Mouse (Mus musculus): ENCODE results near the gene Ankra2.
A peak's percentile ranks its signal among the peaks of the same experiment; 100 is the strongest.

Ankra2 gene

DNA sequence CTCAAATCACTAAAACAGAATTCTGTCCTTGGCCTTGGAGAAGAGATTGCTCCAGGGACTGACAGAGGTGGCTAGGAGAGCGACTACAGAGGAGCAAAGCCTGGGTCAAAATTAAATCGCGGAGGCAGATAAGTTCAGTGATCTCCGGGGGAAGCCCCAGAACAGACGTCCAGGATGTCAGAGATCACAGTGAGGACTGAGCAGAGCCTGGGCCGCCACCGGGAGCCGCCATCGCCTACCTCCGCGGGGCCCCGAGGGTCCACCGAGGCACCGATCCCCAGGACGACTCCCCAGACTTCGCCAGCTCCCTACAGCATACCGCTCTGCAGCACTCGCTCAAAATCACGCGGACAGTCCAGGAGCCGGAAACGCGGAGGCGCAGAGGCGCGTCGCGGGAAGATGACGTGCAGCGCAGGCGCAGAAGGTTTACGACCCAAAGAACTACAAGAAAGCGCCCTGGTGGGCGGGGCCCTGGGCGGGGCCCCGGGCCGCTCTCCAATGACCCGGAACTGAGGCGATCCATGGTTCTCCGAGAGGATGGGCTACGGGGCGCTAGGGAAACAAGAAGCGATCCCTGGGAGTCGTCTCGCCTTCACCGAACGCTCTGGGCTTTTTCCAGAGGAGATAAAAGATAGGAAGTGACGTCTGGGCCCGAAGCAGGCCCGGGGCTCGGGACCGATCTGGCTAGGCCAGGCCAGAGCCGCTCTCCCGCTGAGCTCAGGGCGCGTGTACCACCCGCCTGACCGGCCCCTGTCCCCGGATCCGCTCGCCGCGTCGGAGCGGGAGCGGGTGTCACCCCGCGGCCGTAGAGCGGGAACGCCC, at the start of gene Ankra2, which contains the start of gene Utp15:
Gene Ankra2, plus strand, starts transcription at position 439 of the 822 bp plus-strand sequence.
Gene Utp15, minus strand, starts transcription at position 406 of the 822 bp plus-strand sequence.
- DNase-seq (ENCODE audit: low spot score in 2 of 2), result peak; percentile 99

DNA sequence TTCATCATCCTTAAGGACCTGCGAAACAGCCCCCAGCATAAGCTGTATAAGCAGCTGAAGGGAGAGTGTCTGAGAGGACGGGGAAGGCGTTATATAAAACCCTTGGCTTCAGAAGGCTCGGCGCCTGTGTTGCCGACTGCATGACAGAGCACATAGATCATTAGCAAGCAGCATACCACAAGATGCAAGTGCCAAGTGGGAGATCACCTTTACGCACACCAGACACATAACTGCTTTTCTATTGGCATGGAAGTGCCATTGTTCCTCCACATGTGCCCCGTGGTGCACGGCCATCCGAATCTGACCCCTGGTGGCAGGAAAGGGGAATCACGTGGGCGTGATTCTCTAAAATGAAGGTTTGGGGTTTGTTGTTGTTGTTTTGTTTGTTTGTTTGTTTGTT, 40.0 kb upstream of the Ankra2 start:
- DNase-seq (ENCODE audit: low spot score in 2 of 2), result peak in 1 of 2 experiments; percentile 27

DNA sequence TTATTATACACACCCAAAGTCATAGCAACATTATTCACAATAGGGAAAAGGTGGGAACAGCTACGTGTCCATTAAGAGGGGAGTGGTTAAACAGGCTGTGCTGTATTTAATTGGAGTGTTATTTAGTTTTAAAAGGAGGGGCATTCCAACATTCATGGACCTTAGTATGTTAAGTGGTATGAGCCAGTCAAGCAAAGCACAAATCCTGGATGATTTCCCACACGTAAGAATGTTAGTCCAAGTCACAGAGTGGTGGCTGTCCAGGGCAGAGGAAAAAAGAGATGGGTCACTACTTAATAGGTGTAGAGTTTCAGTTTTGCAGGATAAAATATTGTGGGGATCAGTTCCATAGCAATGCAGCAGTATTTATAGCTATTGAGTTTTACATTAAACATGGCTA, 36.6 kb upstream of the Ankra2 start:
- no peak for DNase-seq (ENCODE audit: low spot score in 2 of 2)

DNA sequence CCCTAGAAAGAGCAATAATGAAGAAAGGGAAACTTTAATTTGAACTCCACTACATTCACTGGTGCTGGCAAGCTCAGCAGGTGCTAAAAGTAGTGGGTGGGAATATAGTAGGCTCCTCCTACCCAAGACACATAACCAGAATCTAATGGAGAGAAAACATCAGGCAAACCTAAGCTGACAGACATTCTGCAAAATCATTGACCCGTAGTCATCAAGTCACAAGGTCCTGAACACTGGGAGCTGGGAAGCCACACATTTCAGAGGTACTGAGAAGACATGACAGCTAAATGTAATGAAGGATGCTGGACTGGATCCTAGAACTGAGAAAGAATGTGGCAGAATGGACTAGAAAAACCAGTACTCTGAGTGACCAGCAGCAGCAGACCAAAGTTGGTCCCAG, 32.4 kb upstream of the Ankra2 start:
- no peak for DNase-seq (ENCODE audit: low spot score in 2 of 2)

DNA sequence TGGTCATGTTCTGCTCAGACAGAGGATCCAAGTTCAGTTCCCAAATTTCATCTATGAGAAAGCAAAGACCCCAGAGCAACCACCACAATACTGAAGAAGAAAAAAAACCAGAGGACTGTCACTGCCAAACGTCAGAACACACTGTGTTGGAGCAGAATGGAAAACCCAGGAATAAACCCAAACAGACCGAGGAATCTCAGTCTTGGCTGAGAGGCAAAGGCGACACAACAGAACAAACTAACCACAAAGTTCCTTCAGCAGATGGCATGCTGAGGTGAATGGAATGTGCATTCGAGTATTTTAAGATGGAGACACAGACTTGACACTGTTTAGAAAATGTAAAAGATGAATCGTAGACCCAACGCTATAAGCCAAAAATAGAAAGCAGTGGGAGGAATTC, 27.4 kb upstream of the Ankra2 start:
- DNase-seq (ENCODE audit: low spot score in 2 of 2), result peak in 1 of 2 experiments; percentile 49

DNA sequence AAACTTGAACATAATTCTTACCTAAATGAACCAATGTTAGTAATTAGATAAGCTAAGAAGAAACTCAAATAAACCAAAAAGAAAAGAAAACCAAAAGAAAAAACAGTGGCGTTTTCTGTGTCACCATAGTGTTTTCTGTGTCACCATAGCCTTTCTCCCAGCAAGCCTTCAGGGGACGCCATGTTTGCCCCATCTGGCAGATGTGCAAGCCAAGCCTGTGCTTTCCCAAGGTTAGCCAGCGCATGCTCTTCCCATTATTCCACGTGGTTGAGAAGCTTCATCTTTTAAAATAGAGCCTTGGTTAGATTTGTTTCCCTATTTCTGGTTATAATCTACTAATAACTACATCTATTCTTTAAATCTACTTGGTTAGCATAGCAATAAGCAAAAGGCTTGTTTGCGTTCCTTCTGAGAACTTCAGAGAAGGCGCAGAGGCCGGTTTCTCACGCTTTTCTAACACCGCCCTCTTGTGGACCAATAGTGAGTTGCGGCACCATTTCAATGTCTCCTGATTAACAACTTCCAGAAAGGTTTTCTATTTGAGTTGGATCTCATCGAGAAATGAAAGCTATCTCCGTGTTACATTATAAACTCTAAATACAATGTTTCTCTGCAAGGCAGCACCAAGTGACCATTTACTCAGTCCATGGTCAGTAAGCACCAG, 22.8 kb upstream of the Ankra2 start:
- DNase-seq (ENCODE audit: low spot score in 2 of 2), result peak; percentile 84 to 90

DNA sequence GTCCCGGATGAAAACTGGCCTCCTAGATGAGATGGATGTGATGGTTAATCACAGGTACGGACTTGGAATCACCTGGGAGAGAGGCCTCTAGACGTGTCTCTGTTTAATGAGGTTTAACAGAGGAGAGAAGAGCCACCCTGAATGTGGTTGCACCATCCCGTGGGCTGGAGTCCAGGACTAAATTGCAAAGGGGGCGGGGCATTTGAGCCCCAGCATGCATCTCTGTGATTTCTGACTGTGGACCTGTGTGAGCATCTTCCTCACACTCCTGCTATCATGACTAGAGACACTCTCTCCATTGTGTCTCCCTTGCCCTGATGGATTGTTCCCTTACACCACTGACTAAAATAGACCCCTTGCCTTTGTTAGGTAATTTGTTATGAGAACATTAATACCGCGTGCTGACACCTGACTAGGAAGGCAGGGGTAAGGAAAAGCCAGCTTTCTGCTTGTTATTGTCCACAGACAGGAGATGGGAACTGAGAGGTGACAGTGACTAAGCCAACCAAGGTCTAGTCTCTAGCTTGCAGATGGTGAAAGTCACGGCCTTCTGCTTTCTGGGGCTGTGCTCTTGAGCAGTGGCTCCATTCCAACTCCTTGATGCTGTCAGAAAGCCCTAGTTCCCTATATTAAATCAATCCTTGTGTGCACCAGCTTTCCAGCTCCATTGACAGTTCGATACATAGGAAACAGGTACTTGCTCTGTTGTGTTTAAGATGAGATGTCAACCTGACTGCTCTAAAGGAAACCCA, 21.2 kb upstream of the Ankra2 start:
- no peak for DNase-seq (ENCODE audit: low spot score in 2 of 2)

DNA sequence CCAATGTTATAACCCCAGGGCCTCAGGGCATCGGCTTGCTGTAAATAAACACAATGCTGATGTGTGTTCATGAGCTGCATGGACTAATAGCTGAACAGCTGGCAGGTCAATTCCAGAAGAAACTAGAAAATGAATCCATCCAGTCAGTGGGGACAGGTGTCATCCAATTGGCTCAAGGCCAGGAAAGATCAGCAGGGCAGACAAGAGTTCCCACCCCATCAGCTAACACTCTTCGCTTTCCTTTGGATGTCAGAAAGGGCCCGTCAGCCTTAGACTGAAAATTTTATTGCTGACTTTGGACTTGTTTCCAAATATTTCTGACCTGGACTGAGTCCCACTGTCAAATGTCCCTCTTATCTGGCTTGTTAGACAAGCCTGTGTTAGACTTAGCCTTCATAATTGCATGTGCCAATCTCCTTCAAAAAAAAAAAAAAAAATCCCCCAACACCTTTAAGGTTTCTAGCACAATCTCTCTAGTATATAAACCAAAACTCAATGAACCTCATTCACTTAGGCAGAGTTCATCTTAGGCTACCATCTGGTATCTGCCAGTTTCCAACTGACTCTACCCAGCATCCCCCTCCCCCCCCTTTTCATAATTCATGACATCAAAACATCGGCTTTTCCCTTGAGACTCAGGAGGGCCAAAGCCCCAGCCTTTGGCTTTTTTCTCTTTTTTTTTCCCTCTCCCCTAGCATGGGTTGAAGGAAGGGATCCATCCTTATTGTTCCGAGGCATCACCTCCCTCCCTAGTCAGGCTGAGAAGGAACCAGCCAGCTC, 18.1 kb upstream of the Ankra2 start:
- no peak for DNase-seq (ENCODE audit: low spot score in 2 of 2)

DNA sequence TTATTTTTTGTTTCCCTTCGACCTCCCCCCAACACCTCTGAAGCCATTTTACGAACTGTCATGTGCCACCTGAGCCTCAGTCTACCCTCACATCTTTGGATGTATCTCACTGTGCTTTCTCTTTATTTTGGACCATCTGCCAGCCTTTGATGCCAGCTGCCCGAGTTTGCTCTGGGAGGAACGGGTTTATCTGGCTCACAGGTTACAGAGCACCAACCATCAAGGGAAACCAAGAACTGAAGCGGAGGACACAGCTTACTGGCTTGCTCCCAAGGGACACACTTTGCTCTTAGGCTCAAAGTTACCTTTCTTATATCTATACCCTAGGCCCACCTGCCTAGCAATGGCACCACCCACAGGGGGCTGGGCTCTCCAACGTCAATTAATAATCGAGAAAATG, 17.5 kb upstream of the Ankra2 start:
- no peak for DNase-seq (ENCODE audit: low spot score in 2 of 2)

DNA sequence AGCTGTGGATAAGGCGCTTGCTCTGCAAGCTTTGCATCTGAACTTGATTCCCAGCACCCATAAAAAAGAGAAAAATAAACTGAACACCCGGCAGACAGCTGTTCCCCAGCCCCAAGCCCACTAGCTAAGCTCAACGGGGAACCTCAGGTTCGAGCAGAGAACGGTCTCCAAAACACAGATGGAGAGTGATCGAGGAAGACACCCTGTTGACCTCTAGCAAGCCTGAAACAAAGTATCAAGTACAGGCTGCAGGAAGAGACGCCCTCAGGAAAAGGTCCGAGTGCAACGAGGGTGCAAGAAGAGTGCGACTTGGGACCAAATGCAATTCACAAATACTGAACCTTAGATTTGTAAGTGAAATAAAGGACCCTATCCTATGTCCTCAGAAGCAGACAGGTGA, 13.3 kb upstream of the Ankra2 start:
- DNase-seq (ENCODE audit: low spot score in 2 of 2), result no peak

DNA sequence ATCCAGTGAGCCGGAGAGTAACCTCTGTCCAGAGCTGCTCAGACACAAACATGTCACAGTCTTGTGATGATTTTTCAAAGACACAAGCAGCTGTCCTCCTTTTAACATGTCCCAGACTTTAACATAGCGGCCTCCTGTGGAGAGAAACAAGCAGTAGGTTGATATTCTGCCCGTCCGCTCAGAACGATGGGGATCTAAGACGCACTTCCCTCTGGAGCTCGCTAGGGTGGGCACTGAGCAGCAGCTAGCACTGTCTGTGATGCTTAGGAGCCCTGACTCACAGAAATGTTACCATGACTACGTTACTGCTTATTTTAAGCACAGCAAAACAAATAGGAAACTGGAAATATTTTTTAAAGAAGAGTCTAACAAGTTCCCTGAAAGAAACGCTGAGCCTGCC, 8.0 kb upstream of the Ankra2 start:
- peak; percentile 78 to 88 for DNase-seq (ENCODE audit: low spot score in 2 of 2)

DNA sequence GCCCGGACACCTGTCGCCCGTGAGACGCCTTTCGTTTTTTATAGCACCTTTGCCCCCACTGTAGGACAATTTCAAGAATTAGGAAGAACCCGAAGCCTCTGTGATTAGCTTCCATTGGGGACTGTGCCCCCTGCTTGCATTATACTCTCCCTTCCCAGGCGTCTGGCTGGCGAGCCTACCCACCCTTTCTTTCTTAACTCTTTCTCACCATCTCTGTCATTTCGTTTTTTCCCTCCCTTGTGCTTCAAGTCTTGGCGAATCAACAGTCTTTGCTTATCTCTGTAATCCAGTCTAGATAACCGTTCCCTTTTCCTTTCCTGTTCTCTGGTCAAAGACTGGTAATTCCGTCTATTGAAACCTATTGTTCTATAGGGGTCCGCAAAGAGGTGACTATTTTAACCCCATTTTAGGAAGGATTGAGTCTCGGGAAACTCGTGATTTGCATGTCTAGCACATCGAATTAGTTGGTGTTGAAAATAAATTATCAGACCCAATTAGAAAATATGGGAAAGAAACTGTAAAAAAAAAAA, 649 bp downstream of the Ankra2 start:
- peak in 1 of 2 experiments; percentile 36 for DNase-seq (ENCODE audit: low spot score in 2 of 2)

DNA sequence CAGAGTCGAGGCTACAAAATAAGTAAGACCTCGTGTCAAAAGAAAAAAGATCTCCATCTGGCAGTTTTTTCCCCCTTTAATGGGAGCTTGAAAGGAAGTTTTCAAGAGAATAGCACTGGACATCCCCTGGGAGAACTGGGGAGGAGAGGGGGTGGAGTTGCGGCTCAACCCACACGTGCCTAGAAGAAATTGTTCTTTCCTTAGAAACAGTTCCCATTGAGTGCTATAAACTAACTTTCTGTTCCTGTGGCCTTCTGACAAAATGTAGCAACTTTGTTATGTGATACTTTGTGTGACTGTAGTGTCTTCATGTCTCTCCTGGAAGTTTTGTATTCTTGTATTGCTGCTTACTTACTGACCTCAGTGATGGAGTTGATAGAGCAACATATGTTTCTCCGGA, 1.2 kb downstream of the Ankra2 start:
- peak in 1 of 2 experiments; percentile 9 for DNase-seq (ENCODE audit: low spot score in 2 of 2)

DNA sequence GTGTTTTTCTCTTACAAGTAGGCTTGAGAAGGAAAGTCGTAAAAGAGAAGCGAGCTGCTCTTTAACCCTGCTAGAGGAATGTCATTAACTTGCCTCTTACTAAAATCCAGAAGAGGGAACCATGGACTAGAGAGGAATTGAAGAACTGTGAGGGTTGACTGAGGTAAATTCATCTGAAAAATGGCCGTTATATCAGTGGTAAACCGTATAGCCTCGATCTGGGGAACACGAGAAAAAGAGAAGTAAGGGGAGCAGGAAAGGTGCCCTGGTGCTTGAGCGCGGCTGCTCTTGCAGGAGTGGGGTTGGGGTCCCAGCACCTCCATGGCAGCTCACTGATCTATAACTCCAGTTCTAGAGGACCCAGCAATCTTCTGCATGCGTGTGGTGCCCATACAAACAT, 11.1 kb downstream of the Ankra2 start:
- no peak for DNase-seq (ENCODE audit: low spot score in 2 of 2)

DNA sequence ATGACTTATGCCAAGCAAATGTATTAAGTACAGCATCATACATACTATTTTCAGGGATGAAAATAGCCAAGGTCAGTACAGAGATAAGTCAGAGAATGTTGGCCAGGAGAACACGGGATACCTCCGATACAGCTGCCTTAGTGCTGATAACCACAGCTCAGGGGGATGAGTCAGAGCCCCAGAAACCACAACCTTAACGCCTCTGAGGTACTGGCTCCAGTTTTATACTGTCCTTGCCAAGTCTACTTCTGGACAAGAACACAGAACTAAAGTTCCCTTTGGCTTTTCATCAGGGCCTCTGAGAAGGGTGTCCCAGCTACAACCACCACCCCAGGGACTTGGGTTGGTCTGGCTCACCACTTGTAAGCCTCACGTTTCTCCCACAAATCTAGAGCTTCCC, 12.8 kb downstream of the Ankra2 start:
- DNase-seq (ENCODE audit: low spot score in 2 of 2), result no peak

DNA sequence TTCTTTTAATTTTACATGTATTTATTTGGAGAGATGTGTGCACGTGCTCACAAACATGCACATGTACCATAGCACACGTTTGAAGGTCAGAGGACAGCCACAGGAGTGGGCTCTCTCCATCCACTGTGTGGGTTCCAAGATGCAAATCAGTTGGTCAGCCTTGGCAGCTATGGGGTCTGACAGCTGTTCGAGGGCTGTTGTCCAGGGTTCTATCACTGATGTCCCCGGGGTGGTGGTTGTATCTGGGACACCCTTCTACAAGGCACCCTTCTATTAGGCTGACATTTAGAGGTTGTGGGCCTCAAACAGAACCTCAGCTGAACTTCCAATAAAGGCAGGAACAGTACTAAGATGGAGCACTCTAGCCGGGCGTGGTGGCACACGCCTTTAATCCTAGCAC, 13.4 kb downstream of the Ankra2 start:
- no peak for DNase-seq (ENCODE audit: low spot score in 2 of 2)

DNA sequence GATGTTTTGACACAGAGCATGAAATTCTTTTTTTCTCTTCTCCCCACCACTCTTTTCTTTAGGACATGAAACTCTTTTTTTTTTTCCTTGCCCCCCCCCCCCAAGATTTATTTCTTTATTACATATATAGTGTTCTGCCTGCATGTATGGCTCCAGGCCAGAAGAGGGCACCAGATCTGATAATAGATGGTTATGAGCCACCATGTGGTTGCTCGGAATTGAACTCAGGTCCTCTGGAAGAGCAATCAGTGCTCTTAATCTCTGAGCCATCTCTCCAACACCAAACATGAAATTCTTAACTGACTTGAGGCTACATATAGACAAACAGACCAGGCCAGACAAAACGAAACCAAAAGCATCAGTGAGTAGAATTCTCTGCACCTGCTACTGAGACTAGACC, 14.6 kb downstream of the Ankra2 start:
- DNase-seq (ENCODE audit: low spot score in 2 of 2), result no peak

DNA sequence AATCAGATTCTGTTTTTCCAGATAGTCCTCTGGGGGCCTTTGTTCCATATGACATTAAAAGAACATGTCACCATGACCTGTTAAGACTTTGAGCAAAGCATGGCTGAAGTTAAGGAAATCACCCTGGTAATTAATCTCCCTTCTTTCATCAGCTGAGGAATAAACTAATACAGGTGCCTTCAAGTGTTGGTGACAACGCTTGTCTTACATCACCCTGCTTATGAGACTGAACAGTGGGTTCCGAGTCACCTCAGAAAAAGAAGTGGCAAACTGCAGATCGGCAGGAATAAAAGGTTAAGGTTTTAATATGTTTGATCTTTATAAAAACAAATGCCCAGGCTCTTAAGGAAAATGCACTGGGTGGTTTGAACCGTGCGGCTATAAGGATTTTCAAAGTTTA, 16.8 kb downstream of the Ankra2 start, which contains the start of gene Gm21976:
Gene Gm21976, plus strand, starts transcription at position 202 of the 400 bp plus-strand sequence.
- no peak for DNase-seq (ENCODE audit: low spot score in 2 of 2)

DNA sequence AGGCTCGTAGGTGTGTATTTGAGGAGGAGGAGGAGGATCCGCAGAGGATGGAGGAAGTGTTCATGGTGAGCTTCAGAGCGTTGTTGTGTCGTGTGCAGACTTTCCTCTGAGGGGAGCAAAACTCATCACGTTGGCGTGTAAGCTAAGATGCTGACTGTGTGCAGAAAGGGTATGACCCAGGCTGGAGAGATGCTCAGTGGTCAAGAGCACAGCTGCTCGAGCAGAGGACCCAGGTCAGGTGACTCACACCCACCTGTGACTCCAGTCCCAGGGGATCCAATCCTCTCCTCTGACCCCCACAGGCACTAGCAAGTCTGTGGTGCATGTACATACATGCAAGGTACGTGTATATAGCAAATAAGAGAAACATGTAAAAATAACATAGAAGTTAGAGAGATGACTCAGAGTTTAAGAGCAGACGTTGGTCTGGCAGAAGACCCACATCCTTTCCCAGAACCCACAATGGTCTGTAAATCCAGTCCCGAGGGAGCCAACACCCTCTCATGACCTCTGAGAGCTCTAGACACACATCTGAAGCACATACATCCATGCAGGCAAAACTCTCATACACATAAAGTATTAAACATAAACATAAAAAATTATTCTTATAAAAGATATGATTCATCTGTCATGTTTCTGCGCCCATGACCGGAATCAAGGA, 18.2 kb downstream of the Ankra2 start:
- DNase-seq (ENCODE audit: low spot score in 2 of 2), result no peak

DNA sequence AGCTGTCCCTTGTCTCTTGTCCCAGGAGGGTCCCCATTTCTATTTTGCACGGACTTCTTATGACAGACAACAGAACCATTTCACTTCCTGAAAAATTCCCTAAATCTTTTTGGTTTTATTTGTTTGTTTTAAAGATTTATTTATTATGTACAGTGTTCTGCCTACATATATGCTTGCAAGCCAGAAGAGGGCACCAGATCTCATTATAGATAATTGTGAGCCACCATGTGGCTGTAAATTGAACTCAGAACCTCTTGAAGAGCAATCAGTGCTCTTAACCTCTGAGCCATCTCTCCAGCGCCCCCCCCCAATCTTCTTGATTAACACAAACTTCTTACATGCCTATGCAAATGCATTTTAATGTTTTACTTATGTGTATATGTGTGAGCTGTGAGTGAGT, 27.8 kb downstream of the Ankra2 start:
- DNase-seq (ENCODE audit: low spot score in 2 of 2), result no peak

DNA sequence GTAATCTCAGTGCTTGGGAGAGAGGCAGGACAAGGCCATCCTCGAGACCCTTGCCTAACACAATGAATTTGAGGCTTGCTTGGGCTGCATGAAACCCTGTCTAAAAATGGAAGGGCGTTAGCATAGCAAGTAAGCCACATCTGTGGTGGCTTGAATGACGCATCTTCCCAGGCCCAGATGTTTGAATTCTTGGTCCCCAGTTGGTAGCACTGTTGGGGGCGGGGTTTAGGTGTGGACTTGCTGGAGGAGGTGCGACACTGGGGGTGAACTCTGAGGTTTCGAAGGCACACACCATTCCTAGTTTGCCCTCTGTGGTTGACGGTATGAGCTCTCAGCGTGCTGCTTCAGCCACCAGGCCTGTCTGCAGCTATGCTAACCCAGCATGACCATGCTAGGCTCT, 28.8 kb downstream of the Ankra2 start:
- DNase-seq (ENCODE audit: low spot score in 2 of 2), result no peak

Measured in right cerebral cortex, postnatal 10 days (tissue).